Mouse (Mus musculus) liver, embryonic 14.5 days (tissue): Measurements from ENCODE around the gene Appbp2.

Experiments
- CTCF ChIP-seq: IDR thresholded peaks from 2 replicates; pipeline ENCODE4 v1.5.1; 2016; ENCODE audit warnings: antibody characterized with exemption, low read depth, control low read depth
- EP300 ChIP-seq: IDR thresholded peaks from 2 replicates; pipeline ENCODE4 v1.6.1; 2016; ENCODE audit warnings: antibody characterized with exemption, low read depth

GRCm38 (mm10) chr11:85167503-85167902 lies 67.4 kb downstream of the Appbp2 start:
- no peak for TF ChIP-seq CTCF
- no peak for TF ChIP-seq EP300
